Mouse (Mus musculus) heart, embryonic 14.5 days (tissue): ENCODE data around the gene Ppp1r15a. TPM values are rescaled to one million over a fixed set of nuclear protein-coding genes. Genes with fewer than 3 reads are reported as not detected.

Source experiments
- ATAC-seq: fragments of 200-750 bp; cut with Nextera tagmentation; 2 replicates; pipeline ENCODE4 v1.8.0; 2017; ENCODE audit warnings: low read depth, moderate TSS enrichment; ENCODE audit not compliant: insufficient number of reproducible peaks, insufficient read depth, low FRiP score
- H3K27ac ChIP-seq, 2 experiments: fragments of 200-500 bp in 1 of 2; fragments of 300-500 bp in 1 of 2; sonication (generic) in 1 of 2; replicated peaks in 1 of 2; 2 replicates each; pipeline ENCODE4 v1.5.1; 2012 to 2014; ENCODE audit warnings: low read depth in 2 of 2, low read length in 2 of 2, control low read depth in 1 of 2, mild to moderate bottlenecking in 1 of 2, mixed read lengths in 1 of 2; ENCODE audit not compliant: control insufficient read depth in 1 of 2, insufficient read depth in 1 of 2
- H3K27me3 ChIP-seq: fragments of 300-500 bp; sonication (generic); 2 replicates; pipeline ENCODE4 v1.6.1; 2014; ENCODE audit warnings: mild to moderate bottlenecking, low read length, control low read depth; ENCODE audit not compliant: control insufficient read depth, insufficient read depth
- H3K36me3 ChIP-seq: fragments of 300-500 bp; sonication (generic); 2 replicates; pipeline ENCODE4 v1.6.1; 2014; ENCODE audit warnings: mild to moderate bottlenecking, control low read depth, low read length, mixed read lengths; ENCODE audit not compliant: control insufficient read depth, insufficient read depth
- H3K4me1 ChIP-seq, 2 experiments: fragments of 200-500 bp in 1 of 2; fragments of 300-500 bp in 1 of 2; sonication (generic) in 1 of 2; 2 replicates each; pipeline ENCODE4 v1.6.1; 2012 to 2014; ENCODE audit warnings: low read length in 2 of 2, control low read depth in 1 of 2, mixed read lengths in 1 of 2; ENCODE audit not compliant: control insufficient read depth in 2 of 2, insufficient read depth in 2 of 2
- H3K4me2 ChIP-seq: fragments of 300-500 bp; sonication (generic); 2 replicates; pipeline ENCODE4 v1.6.1; 2014; ENCODE audit warnings: mild to moderate bottlenecking, low read length
- H3K4me3 ChIP-seq, 2 experiments: fragments of 200-500 bp in 1 of 2; fragments of 300-500 bp in 1 of 2; sonication (generic) in 1 of 2; 2 replicates each; pipeline ENCODE4 v1.5.1; 2012 to 2014; ENCODE audit warnings: low read length in 2 of 2, mild to moderate bottlenecking in 2 of 2, control low read depth in 1 of 2, low read depth in 1 of 2, moderate library complexity in 1 of 2; ENCODE audit not compliant: control insufficient read depth in 1 of 2, insufficient read depth in 1 of 2
- H3K9ac ChIP-seq: fragments of 300-500 bp; sonication (generic); 2 replicates; pipeline ENCODE4 v1.6.1; 2014; ENCODE audit warnings: mild to moderate bottlenecking, low read length
- H3K9me3 ChIP-seq: fragments of 300-500 bp; sonication (generic); 2 replicates; pipeline ENCODE4 v1.6.1; 2016; ENCODE audit warnings: low read length, control low read depth; ENCODE audit not compliant: control insufficient read depth
- WGBS: fragments of 180-500 bp; shearing (Covaris S2); extraction: QIAGEN DNeasy Blood & Tissue Kit; methylation state at CpG from one replicate; pipeline ENCODE4 v1.1.7; 2014; 5-methylcytosine and 5-hydroxymethylcytosine counted together
- polyA plus RNA-seq: library from polyadenylated mRNA; unstranded; fragments of >200 nt; fragmentation: Nextera tagmentation; extraction: Ambion mirVana; gene quantifications from 2 replicates; pipeline ENCODE4 v1.2.1, GENCODE M21; 2014

Gene Ppp1r15a
- polyA plus RNA-seq, 1 experiment from 2014 or later: 23.3 TPM

- Histone ChIP-seq H3K27ac (no peak overlapping the region), H3K4me1 (no peaks in the 10 kb centered on the region; a peak in 1 of 4 replicates), H3K4me2 (no peak overlapping the region), H3K27me3 (no peaks in the 10 kb centered on the region), H3K36me3 (no peaks in the 10 kb centered on the region), H3K9me3 (no peaks in the 10 kb centered on the region), H3K4me3 (no peak overlapping the region), H3K9ac (no peak overlapping the region)
- ATAC-seq: no peak
- WGBS: 88% methylated on average over 16 of the region's 16 CpGs
Observed at GRCm38 (mm10) chr7:45549641-45550436, 23.8 kb upstream of the Ppp1r15a start.

- H3K27ac ChIP-seq: no peak overlapping the region
- H3K4me2 ChIP-seq: no peak overlapping the region
- WGBS: 76% methylated on average over 1 of the region's 1 CpGs
- no peaks in the 10 kb centered on the region for H3K27me3 ChIP-seq
- H3K4me1 ChIP-seq: no peaks in the 10 kb centered on the region
- no peak for ATAC-seq
- no peaks in the 10 kb centered on the region for H3K36me3 ChIP-seq
- no peak overlapping the region for H3K4me3 ChIP-seq
- no peak overlapping the region for H3K9ac ChIP-seq
- H3K9me3 ChIP-seq: peaks cover 3% of the 10 kb centered on the region; the same call in 1 of the 2 replicates
Observed at GRCm38 (mm10) chr7:45544525-45544924, 18.5 kb upstream of the Ppp1r15a start.

GRCm38 (mm10) chr7:45540213-45540612 lies 14.1 kb upstream of the Ppp1r15a start:
- Histone ChIP-seq H3K4me3 (no peak overlapping the region), H3K27me3 (no peaks in the 10 kb centered on the region), H3K4me2 (no peak overlapping the region), H3K4me1 (peaks cover 2 to 6% of the 10 kb centered on the region in 2 experiments; a peak in 3 of 4 replicates), H3K9ac (no peak overlapping the region), H3K36me3 (no peaks in the 10 kb centered on the region), H3K9me3 (peaks cover 3% of the 10 kb centered on the region; the same call in 1 of the 2 replicates), H3K27ac (no peak overlapping the region)
- ATAC-seq: no peak
- 76% methylated on average over 2 of the region's 2 CpGs for WGBS

- no peak for ATAC-seq
- Histone ChIP-seq H3K4me3 (no peak overlapping the region), H3K27me3 (no peaks in the 10 kb centered on the region), H3K9ac (no peak overlapping the region), H3K4me2 (no peak overlapping the region), H3K27ac (no peak overlapping the region), H3K9me3 (no peaks in the 10 kb centered on the region), H3K4me1 (peaks cover 2 to 6% of the 10 kb centered on the region in 2 experiments; a peak in 3 of 4 replicates), H3K36me3 (no peaks in the 10 kb centered on the region)
- 70% methylated on average over 3 of the region's 3 CpGs for WGBS
Observed at GRCm38 (mm10) chr7:45539095-45539494, 13.0 kb upstream of the Ppp1r15a start.

GRCm38 (mm10) chr7:45538163-45539041 lies 12.3 kb upstream of the Ppp1r15a start:
- H3K4me2 ChIP-seq: peak overlapping the region; percentile 89
- H3K27me3 ChIP-seq: no peaks in the 10 kb centered on the region
- no peak overlapping the region for H3K27ac ChIP-seq
- H3K36me3 ChIP-seq: no peaks in the 10 kb centered on the region
- peak overlapping the region; percentile 53 to 56 for H3K4me3 ChIP-seq
- 4% methylated on average over 29 of the region's 29 CpGs for WGBS
- H3K4me1 ChIP-seq: peaks cover 2 to 6% of the 10 kb centered on the region in 2 experiments; a peak in 3 of 4 replicates
- ATAC-seq: peak; percentile 37
- no peaks in the 10 kb centered on the region for H3K9me3 ChIP-seq
- peak overlapping the region; percentile 72 for H3K9ac ChIP-seq

GRCm38 (mm10) chr7:45537602-45538001 lies 11.5 kb upstream of the Ppp1r15a start:
- H3K9ac ChIP-seq: peak overlapping the region; percentile 72
- ATAC-seq: no peak
- no peak overlapping the region for H3K27ac ChIP-seq
- 81% methylated on average over 10 of the region's 10 CpGs for WGBS
- no peaks in the 10 kb centered on the region for H3K9me3 ChIP-seq
- peak overlapping the region; percentile 53 to 56; a peak in 3 of 4 replicates for H3K4me3 ChIP-seq
- H3K4me1 ChIP-seq: peaks cover 2 to 6% of the 10 kb centered on the region in 2 experiments; a peak in 3 of 4 replicates
- no peaks in the 10 kb centered on the region for H3K36me3 ChIP-seq
- no peaks in the 10 kb centered on the region for H3K27me3 ChIP-seq
- H3K4me2 ChIP-seq: peak overlapping the region; percentile 89

GRCm38 (mm10) chr7:45535676-45536075 lies 9.6 kb upstream of the Ppp1r15a start:
- ATAC-seq: no peak

More at GRCm38 (mm10) chr7:45535676-45536075, 9.6 kb upstream of the Ppp1r15a start:
- H3K4me1 ChIP-seq: peaks cover 3 to 9% of the 10 kb centered on the region in 2 experiments; a peak in 3 of 4 replicates
- no peak overlapping the region for H3K27ac ChIP-seq
- no peaks in the 10 kb centered on the region for H3K27me3 ChIP-seq
- H3K36me3 ChIP-seq: no peaks in the 10 kb centered on the region
- no peak overlapping the region for H3K9ac ChIP-seq
- H3K4me2 ChIP-seq: no peak overlapping the region
- WGBS: 82% methylated on average over 1 of the region's 1 CpGs
- H3K9me3 ChIP-seq: no peaks in the 10 kb centered on the region
- no peak overlapping the region for H3K4me3 ChIP-seq
